Mouse (Mus musculus) urinary bladder, postnatal 0 days (tissue): ENCODE measurements around the gene Gucy1b2. TPM values are rescaled to one million over a fixed set of nuclear protein-coding genes. Genes with fewer than 3 reads are reported as not detected.

Experiments used
- polyA plus RNA-seq: library from polyadenylated mRNA; unstranded; fragments of >200 nt; fragmentation: Nextera tagmentation; extraction: Ambion mirVana; gene quantifications from 2 replicates; pipeline ENCODE4 v1.2.1, GENCODE M21; 2015

Gene Gucy1b2
- polyA plus RNA-seq, result 0.06 TPM in 1 of 2 replicates, not detected in the other

DNA sequence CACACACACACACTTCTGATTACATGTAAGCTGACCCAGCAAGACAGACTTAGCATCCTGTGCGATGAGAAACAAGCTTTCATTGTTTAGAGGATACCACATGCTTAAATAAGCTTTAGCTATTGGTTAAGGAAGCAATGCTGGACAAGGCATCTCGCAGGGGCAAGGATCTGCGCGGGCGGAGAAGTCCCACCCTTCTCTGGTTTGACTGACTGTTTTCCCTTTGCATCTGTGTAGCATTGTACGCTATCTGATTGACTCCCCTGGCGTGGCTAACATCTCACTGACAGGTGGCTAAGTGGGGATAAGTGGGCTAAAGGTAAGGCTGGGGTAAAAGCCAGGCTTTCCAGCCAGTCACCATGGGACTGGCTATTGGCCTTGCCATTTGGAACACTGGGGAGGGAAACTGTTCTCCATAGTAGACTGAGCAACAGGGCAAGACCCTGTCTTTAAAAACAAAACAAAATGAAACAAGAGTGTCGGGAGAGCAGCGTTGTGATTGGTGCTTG, at the start of gene Gucy1b2:
Gene Gucy1b2, minus strand, starts transcription at position 51 of the 509 bp plus-strand sequence.

Other genes with a start within 250 kb of the Gucy1b2 start
- 27.7 and 32.5 TPM in 2 replicates for gene Rnaseh2b, start 163.7 kb downstream of the Gucy1b2 start, polyA plus RNA-seq
- gene Dleu7, start 163.2 kb downstream of the Gucy1b2 start, polyA plus RNA-seq, result not detected in 2 replicates
- 16.6 and 20.3 TPM in 2 replicates for gene Fam124a, start 99.4 kb upstream of the Gucy1b2 start, polyA plus RNA-seq
- not detected in 2 replicates for gene Gm4131, start 110.6 kb upstream of the Gucy1b2 start, polyA plus RNA-seq
- not detected in 2 replicates for gene Serpine3, start 207.4 kb upstream of the Gucy1b2 start, polyA plus RNA-seq